Mouse (Mus musculus) adrenal gland, adult (tissue): Measurements from ENCODE around the gene Pik3ip1.
A peak's percentile ranks its signal among the peaks of the same experiment; 100 is the strongest.

ENCODE experiments used
- DNase-seq, 2 experiments: peaks; one replicate each; pipeline ENCODE4 v3.0.0; 2022 to 2023; ENCODE audit warnings: low spot score in 1 of 2; ENCODE audit not compliant: inconsistent age in 2 of 2

Pik3ip1 gene

DNA sequence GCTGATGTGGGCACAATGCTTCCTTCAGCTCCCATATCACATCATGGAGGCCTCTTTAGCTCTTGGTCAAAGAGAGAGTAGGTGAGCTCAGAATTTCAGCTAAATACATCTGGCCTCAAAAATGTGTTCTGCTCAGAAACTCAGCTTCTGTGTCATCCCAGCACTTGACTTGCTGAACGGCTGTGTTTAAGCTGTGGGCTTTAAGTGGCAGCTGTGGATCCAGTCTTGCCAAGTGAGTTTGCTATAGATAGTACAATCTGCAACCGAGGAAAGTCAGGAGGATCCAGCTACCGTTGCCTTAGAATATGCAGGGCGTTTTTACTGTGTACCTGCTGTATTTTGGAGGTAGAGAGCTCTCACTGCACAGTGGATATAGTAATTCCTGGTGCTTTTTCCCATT lies 27.8 kb upstream of the Pik3ip1 start:
- no peak for DNase-seq

DNA sequence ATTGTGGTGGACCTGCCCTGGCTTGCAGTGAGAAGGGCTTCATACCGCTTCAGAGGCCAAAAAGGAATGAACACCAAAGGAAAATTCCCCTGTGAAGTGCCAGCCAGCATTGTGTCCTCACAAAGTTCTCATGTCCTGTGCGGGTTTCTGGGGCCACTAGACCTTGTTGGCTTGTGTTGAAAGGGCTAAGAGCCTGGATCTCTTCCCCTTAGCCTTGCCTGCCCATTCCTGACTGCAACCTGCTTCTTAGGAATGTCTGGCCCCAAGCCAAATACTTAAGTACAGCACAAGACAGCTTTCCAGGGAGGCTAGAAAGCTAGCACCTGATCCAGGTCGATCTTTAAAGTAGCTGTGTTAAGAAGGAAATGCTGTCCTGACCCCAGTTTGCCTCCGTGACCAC lies 27.4 kb upstream of the Pik3ip1 start:
- peak in 1 of 2 experiments; percentile 64 for DNase-seq

DNA sequence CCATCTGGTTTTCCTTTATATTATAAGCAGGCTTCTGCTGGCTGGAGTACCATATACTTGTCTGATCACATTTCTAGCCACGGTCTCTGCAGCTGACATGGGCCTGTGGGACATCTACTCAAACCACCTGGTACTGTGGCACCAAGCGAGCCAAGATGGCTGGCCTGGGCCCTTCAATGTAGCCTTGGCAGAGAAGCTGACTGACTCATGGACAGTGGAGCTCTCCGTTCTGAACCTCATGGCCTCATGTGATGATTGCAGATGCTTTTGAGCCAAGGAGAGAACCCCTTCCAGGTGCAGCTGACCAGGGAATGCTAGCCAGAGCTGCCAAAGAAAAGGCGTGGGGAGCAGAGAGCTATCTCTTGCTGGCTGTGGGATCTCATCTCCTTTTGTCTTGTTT lies 24.4 kb upstream of the Pik3ip1 start:
- no peak for DNase-seq

DNA sequence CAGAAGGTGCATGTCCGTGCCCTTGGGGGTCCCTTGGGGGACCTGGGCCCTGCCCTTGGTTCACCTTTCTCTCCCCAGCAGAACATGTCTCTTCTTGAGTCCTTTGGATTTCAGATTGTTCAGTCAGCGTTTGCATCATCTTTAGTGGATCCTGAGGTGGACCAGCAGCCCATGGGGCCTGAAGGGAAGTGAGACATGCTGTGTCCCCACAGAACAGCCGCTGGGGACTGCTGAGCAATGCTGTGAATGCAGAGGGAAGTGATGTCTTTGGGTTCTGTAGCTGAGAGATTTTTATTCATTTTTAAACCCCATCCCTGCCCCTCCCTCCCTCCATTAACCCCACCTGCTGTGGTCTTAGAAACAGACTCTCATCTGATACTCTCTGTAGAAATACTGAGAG lies 22.3 kb upstream of the Pik3ip1 start:
- DNase-seq: no peak

DNA sequence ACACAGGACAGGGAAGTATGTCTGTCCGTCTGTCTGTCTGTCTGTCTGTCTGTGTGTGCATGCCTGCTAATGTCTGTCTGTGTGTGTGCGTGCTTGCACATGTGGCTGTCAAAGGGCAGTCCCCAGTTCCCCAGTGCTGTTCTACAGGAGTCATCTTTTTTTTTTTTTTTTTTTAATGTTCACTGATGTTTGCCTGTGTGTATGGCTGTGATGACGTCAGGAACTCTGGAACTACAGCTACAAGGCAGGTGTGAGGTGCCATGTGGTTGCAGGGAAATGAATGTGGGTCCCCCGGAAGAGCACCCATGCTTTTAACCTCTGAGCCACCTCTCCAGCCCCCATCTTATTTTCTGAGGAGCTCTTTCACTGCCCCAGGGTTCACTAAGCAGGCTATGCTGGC lies 20.3 kb upstream of the Pik3ip1 start:
- no peak for DNase-seq

DNA sequence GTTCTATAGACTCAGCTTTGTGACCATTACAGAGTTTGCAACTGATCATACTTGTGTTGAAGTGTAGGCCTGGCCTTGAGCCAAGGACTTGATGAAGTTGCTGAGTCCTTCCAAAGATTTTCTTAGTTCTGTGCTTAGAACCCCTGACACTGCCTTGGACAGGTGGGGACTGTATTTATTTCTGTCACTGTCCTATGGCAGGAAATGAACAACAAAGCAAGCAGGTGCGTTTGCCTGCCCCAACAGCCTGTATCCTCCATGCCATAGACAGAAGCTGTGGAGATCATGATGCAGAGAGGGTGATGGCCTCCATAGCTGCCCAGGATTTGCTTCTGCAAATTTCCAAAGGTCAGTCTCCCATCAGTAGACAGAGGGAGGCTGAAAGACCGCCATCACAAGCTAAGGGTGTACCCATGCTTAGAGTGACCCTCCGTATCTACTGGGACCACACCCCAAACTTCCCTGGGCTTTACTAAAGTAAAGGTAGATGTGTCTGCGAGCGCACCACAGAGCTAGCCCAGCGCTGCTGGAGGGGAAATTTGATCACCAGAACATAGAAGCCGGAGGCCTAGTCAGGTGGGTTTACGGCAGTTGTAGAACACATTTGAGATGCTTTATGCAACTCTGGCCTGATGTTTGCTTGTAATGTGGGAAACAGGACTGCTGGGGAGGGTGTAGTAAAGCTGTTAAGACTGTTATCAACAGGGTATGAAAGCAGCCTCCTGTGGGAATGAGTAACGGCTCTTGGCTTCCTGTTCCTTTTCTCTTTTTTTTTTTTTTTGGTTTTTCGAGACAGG lies 19.2 kb upstream of the Pik3ip1 start:
- no peak for DNase-seq

DNA sequence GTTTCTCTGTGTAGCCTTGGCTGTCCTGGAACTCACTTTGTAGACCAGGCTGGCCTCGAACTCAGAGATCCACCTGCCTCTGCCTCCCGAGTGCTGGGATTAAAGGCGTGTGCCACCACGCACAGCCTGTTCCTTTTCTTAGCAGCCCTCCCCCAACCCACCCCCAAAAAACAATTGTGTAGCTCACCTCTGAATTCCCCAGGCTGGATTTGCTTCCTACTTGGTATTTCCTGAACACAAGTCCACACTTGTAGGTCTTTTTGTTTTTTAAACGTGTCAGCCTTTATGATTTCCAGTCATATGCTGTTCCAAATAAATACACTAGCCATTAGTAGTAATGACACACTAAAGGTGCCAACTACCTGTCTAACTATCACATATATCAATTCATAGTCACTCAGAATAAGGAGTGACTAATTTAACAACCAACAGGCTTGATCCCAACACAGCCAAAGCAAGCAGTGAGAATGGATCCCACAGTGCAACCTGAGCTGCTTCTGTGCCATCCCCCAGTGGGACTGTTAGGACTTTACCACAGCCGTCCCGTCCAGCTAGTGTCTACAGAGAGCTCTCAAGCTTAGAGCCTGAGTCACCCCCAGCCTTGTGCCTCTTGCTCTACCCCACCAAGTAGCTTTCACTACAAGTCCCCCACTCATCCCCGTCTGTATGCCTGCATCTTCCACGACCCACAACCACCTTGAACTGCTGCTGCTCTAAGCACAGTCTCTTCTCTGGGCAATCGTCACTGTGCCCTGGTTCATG lies 18.4 kb upstream of the Pik3ip1 start:
- no peak for DNase-seq

DNA sequence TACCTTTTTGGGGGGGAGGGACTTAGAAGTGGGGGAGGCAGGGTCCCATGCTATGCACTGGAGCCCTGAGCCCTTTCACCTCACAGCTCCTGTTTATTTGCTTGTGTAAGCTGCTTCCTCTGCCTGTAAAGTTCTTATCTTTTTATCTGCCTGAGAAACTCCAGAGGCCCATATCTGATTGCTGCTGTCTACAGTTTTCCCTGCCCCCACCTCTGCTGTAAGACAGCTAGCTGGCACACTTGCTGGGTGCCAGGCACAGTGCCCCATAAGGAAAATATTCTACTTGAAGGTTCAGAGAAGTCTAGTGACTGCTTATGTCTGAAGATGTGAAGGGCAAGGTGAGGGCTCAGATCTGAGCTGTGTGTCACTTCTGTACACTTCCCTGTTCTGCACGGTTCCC lies 16.9 kb upstream of the Pik3ip1 start:
- no peak for DNase-seq

DNA sequence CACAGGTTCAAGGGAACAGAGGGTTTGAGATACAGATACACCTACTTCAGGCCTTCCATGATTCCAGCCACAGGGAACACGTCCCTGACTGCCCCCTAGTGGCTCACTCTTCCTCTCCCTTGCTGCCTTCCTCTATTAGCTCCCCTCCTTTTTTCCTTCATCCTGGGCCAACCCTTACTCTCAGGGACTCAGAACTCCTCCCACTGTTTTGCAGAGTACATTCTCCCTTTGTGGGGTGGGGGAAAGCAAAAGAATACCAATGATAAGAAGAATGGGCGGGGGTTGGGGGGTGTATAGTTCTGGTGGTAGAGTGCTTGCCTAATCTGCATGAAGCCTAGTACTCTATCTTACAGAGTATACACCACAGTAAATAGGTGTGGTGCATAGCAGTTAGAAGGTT lies 16.1 kb upstream of the Pik3ip1 start:
- peak; percentile 70 to 91 for DNase-seq

DNA sequence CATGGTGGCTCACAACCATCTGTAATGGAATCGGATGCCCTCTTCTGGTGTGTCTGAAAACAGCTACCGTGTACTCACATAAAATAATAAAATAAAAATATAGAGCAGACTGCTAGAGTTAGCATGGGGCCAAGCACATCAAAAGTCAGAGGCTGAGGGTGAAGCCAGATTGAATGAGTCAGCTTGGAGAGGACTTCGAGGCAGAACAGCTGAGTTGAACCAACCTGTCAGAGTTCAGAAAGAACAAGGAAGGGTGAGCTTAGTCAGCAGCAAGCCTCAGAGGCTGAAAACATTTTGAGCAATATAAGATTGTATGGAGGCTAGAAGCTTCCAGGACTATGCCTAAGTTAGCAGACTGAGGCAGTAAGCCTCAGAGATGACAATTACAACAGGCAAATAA lies 11.9 kb upstream of the Pik3ip1 start:
- no peak for DNase-seq

DNA sequence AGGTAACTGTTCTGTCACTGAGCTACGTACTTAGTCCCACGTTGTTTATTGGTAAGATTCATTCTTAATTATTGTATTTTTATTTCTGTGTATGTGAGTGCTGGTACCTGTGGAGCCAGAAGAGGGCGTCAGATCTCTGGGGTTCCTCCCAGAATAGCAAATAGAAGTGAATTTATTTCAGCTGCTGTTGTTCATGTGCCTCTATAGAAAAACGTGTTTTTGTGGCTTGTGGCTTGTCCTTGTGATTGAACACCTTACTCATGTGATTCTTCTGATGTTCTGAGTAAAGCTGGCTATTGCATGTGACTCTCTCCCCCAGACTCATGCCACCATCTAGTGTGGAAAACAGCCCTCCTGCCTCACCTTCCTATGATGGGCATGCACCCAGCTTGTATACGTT lies 1.9 kb upstream of the Pik3ip1 start:
- DNase-seq: no peak

DNA sequence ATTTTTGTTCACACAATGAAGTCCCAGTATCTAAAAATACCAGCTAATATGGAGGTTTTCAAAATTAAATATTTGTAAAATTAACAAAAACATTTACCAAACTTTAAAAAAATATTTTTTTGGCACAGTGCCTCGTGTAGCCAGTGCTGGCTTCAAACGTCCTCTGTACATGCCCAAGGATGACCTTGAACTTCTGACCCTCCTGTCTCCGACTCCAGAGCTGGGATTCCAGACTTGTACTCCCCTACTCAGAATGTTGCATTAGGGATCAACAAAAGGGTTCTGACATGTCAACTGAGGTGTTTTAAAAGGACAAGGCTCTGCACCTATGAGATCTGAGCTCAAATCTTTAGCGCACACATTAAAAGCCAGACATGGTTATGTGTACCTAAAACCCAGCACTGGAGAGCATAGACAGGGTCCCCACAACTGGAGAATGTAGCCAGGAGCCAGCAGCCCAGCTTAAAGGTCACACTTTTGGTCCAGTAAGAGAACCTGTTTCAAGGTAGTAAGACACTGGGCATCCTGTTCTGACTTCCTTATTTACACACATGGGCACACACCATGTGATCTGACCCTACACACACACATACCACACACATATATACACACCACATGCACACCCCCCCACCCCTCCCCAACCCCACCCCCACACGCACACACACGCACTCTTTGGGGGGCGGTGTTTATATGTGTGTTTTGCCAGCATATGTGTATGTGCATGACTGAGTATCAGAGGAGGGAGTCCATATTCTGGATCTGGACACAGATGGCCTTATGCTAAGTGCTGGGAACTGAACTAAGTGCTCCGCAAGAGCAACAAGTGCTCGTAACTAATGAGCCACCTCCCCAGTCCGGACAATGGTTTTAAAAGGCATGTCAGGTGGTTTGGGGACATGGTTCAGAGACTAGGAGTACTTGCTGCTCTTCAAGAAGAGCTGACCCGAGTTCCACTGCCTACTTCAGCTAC lies 1.1 kb upstream of the Pik3ip1 start:
- no peak for DNase-seq

DNA sequence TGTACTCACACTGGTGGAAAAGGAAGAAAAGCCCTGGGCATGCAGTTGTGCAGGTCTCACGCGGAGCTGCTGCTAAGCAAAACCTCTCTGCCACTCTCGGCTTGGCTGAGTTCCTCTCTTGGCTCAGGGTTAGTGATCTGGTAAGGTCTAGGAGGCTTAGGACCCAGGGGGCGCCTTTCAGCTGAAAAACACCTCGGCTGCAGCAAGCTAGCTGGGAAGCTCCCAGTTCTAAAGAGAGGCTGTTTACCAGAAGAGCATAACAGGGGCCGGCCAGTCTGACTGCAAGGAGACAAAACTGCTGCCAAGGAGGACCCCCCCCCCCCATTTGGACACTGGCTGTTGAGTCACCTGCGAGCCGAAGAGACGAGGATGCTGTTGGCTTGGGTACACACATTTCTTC lies 365 bp downstream of the Pik3ip1 start:
- peak; percentile 86 to 95 for DNase-seq

DNA sequence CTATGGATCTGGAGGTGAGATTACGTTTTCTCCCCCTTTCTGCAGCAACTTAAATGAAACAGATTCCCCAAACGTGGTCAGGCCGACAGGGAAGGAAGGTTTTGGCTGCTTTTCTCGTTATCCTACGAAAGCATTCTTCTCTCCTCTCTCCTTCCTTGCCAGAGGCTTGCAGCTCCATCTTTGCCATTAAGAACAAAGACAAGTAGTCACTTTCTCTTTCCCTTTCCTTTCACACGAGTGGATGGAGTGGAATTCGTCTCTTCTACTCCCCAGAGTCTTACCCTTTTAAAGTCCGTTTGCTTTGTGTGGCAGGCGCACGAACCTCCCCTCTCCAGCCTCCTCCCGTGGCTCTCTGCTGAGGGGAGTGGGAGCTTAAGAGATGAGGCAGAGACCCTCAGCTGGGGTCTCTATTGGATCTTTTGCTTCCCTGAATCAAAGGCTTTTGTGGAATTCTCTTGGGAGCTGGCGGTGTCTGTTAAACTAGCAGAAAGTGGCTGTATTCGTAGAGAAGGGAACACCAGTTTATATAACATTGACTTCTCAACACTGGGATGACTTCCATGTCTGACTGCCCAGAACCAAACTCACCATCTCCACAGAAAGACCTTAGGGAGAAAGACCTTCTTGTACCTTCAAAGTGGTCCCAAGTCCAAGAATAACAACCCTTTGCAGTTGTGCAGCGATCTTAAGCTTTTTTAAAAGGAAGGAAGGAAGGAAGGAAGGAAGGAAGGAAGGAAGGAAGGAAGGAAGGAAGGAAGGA lies 970 bp downstream of the Pik3ip1 start:
- peak; percentile 43 to 80 for DNase-seq

DNA sequence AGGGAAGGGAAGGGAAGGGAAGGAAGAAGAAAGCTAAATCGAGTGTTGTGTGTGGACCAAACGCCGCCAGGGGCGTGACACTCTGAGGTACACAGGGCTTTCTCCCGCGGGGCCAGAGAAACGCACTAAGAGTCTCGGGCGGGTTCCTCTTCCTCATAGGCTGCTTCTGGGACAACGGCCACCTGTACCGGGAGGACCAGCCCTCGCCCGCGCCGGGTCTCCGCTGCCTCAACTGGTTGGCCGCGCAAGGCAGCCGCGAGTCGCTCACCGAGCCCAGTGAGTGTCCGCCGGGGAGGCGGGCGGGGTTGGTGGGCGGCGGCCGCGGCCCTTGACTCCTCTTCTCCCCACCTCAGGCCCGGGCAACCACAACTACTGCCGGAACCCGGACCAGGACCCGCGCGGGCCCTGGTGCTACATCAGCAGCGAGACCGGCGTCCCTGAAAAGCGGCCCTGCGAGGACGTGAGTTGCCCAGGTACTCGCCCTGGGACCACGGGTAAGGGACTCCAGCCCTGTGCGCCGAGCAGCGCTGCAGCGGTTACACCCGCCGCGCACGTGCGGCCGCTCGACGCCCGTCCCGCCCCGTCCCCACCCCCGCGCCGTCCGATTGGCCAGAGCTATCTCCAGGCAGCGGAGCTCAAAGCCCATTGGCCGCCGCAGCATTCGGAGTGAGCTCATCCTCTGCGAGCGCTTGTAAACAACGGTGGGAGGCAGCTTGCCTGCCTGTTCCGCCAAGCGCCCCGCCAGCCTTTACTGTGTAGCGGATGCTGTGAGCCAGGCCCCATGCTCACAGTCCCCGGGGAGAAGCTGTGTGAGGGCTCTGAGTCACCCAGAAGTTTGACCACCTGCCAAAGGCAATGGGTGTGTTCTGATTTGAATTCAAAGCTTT lies 1.8 kb downstream of the Pik3ip1 start:
- DNase-seq: peak; percentile 97

DNA sequence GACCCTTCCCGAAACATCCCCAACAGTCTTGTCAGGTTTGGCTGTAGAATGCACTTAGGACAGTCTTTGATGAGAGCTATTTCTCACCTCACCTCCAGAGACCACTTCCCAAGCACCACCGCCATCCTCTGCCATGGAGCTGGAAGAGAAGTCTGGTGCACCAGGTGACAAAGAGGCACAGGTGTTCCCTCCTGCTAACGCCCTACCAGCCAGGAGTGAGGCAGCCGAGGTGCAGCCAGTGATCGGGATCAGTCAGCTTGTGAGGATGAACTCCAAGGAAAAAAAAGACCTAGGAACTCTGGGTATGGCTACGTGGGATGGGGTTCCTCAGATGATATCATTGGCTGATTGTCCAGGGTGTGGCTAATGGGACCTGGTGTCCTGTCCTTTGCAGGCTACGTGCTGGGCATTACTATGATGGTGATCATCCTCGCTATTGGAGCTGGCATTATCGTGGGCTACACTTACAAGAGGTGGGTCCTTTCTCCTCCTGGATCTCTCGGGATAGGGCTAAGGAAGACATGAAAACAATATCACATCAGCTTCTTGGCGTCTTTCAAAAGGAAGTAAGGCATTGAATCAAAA lies 3.0 kb downstream of the Pik3ip1 start:
- DNase-seq: peak in 1 of 2 experiments; percentile 55

DNA sequence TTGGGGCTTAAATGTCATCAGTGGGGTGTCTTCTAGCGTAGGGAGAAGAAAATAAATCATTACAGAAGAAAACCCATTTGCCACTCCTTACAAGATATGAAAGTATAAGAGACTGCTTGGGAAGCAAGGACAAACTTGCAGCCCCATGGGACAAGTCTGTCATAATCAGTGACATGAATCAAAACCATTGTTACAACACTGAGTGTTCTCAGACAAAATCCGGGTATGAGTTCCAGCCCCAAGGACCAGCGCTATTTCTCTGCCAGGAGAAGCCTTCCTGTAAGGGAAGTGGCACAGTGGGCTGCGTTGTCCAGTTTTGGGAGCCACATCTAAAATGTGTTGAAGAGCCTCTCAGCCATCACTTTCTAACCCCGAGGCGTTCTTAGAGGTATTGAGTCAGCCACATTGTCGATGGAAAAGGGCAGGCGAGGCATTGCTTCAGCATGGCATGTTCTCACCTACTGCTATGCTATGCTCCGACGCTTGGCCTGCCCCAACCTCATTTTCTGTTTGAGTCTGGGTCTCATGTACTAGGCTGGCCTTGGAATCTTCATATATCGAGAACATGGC lies 4.0 kb downstream of the Pik3ip1 start:
- DNase-seq: peak in 1 of 2 experiments; percentile 80

DNA sequence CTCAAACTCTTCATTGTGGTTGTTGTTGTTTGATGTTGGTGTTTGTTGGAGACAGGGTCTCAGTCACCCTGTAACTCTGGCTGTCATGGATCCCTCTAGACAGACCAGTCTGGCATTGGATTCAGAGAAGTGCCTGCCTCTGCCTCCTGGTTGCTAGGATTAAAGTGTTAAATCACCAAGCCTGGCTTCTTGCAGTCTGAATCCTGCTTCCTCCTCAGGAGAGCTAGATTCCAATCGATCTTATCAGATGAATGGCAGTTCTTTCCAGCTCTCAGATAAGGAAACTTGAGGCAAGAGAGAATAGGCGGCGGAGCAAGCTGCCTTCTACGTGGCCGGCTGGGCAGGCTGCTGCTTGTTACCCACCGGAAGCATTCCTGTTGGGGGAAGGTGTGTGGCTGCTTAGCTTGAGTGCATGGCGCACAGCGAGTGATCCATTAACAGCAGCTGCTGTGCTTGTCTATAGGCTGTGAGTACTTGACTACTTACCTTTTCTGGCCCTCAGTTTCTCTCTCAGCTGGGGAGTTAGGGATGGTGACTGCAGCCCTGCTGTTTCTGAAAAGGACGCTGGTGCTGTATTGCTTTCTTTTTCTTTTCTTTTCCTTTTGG lies 4.6 kb downstream of the Pik3ip1 start:
- no peak for DNase-seq
